Mouse (Mus musculus) hindlimb bud, embryonic 11.5 days (tissue): ENCODE results near the gene Pih1d2.
A peak's percentile ranks its signal among the peaks of the same experiment; 100 is the strongest.
"Not testable (repeated sequence)": the region's sequence is repeated elsewhere in the genome, so short reads cannot be mapped to it uniquely, and the experiment has no call there.

Experiments
- DNase-seq: peaks from one replicate; pipeline ENCODE4 v3.0.0-alpha.2; 2012; ENCODE audit warnings: low read depth, low spot score; ENCODE audit errors: extremely low spot score

Gene Pih1d2

DNA sequence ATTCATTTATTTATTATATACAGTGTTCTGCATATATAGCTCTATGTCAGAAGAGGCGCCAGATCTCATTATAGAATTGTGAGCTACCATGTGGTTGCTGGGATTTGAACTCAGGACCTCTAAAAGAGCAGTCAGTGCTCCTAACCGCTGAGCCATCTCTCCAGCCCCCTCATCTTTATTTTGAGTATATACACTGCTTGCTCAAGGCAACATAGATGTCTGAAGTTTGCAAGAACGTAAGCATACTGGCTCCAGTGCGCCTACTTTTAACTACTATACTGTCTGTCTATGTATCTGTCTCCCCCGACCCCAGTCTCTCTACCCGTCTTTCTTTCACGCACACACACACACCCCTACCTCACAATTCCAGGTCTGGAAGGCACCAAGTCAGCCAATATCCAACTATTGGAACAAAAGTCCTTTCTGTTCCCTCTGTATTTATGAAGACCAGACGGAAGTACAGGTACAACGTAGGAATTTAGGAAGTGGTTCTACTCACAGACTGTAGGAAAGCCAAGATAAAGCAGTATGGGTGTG lies 741 bp downstream of the Pih1d2 start:
- DNase-seq = no peak

- not testable (repeated sequence) for DNase-seq
Measured at GRCm38 (mm10) chr9:50630903-50631302, 13.8 kb downstream of the Pih1d2 start.

- DNase-seq = no peak
Measured at GRCm38 (mm10) chr9:50632016-50632688, 15.0 kb downstream of the Pih1d2 start.

GRCm38 (mm10) chr9:50633059-50633458 lies 15.9 kb downstream of the Pih1d2 start:
- no peak for DNase-seq

DNA sequence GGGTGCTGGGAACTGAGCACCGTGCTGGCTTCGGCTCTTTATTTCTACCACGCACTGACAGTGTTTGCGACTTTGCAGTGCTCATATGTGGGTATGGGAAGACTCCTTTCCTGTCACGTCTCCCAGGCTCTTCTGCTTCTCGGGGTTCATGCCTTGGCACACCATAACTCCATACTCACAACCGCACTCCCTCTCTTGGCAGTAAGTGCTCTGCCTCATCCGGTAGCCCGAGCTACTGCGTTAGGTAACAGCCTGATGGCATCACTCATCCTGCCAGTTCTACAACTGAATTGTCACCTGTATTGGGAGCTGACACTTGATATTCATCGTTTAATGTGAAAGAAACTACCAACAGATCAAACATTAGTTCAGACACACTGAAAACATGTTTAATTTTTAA lies 17.1 kb downstream of the Pih1d2 start:
- no peak for DNase-seq

- DNase-seq = no peak
Measured at GRCm38 (mm10) chr9:50646826-50647370, 29.8 kb downstream of the Pih1d2 start.

GRCm38 (mm10) chr9:50650503-50650902 lies 33.4 kb downstream of the Pih1d2 start:
- DNase-seq = no peak

- DNase-seq = no peak
Measured at GRCm38 (mm10) chr9:50658391-50658790, 41.3 kb downstream of the Pih1d2 start.

GRCm38 (mm10) chr9:50658941-50659388 lies 41.8 kb downstream of the Pih1d2 start:
- DNase-seq = no peak

DNA sequence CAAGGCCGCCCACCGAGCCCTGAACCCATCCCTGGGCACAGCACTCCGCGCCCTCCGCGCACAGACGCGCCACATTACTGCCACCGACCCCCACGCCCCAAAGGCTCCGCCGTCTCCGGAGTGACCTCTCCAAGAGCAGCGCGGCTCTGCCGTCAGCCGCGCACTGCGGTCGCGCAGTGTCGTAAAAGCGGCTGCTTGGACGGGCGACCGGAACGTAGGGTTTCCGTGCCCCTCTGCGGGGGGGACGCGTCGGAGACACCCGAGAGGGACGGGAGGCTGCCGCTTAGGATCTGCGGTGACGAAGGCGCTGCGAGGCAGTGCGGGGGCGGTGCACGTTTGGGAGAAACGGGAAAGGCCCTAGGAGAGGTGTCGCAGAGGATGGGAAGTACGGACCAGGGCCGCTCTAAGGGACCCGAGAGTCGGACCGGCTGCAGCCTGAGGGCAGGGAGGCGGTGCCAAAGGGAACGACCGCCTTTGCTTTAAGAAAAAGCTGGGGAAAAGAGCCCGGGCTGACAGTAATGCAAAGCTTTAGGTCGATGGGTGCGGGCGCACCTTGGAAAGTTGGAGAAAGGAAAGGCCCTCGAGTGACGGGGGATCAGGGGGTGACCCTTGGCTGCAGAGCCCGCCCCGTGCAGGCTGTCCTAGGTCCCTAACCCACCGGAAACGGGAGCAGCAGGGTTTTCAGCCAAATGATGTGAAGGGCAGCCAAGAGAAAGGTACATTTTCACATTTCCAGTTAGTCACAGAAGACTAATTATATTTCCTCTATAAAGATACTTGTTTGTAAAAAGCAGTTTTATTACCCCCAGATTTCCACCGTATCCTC lies 42.5 kb downstream of the Pih1d2 start, which contains the start of gene Dlat:
Gene Dlat (minus strand): TSS at position 389 of the 826 bp plus-strand sequence.
- peak; percentile 80 for DNase-seq

GRCm38 (mm10) chr9:50660431-50660830 lies 43.3 kb downstream of the Pih1d2 start:
- no peak for DNase-seq

DNA sequence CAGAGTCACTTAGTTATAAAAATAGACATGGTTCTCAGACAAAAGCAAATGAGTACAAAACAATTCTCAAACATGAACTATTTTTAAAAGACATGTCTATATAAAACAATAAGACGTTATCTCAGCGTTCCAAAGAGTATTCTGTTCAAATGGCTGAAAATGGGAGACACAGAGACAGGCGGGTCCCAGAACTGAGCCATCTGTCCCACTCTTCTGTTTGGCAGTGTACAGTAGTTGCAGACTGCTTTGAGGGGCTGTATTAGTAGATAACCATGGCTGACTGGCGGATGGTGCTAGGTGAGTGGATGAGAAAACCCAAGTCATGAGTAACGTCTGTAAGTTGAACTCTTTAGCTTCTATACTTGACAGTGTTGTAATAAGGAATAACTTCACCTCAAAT lies 47.7 kb downstream of the Pih1d2 start:
- DNase-seq = no peak

GRCm38 (mm10) chr9:50666442-50666841 lies 49.3 kb downstream of the Pih1d2 start:
- DNase-seq = no peak

DNA sequence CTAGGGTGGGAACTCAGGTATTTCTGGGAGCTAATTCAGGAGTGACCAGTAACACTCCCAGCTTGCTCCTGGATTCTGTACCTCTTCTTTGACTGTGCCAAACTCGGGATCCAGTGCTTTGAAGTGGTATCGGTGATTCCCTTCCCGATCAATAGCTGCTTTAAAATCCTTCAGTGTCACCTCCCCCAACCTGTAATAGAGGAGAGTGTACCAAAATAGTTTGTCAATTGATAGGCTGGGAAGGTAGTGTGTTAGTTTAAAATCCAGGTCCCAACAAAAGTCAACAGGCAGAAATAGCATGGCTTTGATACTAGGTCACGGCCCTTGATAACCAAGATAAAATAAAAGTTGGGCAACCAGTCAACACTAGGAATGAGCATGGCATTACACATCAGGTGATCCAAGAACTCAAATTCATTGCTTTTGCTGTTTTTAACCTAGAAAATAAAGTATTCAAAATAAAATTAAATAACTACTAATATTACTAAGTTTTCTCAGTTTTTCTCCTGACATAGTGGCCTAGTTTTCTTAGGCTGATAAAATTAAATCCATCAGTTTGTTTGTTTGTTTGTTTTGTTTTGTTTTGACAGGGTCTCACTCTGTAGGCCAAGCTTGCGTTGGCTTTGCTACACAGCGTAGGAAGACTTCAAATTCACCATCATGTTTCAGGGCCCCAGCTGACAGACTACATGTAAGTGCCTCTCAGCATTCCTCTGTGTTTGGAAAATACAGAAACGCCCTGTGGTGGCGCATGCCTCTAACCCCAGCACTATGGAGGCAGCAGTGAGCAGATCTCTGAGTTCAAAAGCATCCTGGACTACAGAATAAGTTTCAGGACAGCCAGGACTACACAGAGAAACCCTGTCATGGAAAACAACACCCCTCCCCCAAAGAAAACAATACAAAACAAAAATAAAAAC lies 50.7 kb downstream of the Pih1d2 start:
- DNase-seq = no peak

DNA sequence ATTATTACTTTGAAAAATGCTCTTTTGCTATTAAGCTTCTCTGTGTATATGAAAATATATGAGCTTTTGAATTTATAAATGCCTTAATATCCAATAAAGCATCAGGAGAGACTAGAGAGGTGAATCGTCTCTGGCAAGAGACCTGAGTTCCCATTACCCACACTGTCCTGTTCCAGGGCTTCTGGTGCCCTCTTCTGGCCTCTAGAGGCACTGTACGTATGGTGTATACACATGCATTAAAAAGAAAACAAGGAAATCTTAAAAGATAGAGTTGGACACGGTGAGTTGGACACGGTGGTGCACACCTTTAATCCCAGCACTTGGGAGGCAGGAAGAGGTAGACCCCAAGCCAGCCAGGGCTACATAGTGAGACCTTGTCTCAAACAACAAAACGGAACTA lies 53.6 kb downstream of the Pih1d2 start:
- no peak for DNase-seq
